Mouse (Mus musculus) right cerebral cortex, postnatal 36 days (tissue): ENCODE measurements around the gene Olfr1122.
"Not testable (repeated sequence)": the region's sequence is repeated elsewhere in the genome, so short reads cannot be mapped to it uniquely, and the experiment has no call there.

Experiments used
- DNase-seq, 2 experiments: peaks; one replicate each; pipeline ENCODE4 v3.0.0; 2022; ENCODE audit warnings: low spot score in 2 of 2, mixed read lengths in 1 of 2

The Olfr1122 gene

DNA sequence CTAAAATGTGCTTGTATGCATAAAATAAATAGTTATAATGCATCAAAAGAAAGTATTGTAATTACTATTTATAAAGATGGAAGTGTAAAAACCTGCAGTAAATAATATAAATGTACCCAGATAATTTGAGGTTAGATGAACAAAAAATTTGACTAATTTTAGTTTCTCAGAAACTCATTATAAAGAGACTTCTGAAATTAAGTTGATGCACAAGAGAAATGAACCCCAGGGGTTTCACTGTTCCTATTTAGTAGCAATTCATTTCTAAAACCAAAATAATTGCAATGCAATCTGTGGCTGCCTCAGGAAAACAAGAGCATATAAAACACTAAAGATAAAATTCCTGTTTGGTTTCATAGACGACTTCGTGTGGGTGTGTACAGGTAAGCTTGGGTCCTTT, at the start of gene Olfr1122:
Gene Olfr1122 (plus strand): TSS at position 301 of the 400 bp plus-strand sequence.
- no peak for DNase-seq

GRCm38 (mm10) chr2:87354515-87354914, 31.1 kb upstream of the Olfr1122 start, which contains the start of gene Olfr1120:
Gene Olfr1120, plus strand, starts transcription at chr2:87354815.
- no peak for DNase-seq

DNA sequence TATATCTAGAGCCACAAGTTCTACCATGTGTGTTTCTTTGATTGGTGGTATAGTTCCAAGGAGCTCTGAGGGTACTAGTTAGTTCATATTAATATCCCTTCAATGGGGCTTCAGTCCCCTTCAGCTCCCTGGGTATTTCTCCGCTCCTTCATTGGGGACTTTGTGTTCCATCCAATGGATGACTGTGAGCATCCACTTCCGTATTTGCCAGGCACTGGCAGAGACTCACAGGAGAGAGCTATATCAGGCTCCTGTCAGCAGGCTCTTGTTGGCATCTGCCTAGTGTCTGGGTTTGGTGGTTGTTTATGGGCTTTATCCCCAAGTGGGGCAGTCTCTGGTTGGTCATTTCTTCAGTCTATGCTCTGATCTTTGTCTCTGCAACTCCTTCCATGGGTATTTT, 25.5 kb upstream of the Olfr1122 start:
- DNase-seq, result not testable (repeated sequence)

- no peak for DNase-seq
These were observed 16.1 kb upstream of the Olfr1122 start, which contains the start of gene Olfr1121 for GRCm38 (mm10) chr2:87369595-87369994. Gene Olfr1121, plus strand, starts transcription at chr2:87369895.

GRCm38 (mm10) chr2:87371726-87372125, 13.9 kb upstream of the Olfr1122 start:
- no peak for DNase-seq

DNA sequence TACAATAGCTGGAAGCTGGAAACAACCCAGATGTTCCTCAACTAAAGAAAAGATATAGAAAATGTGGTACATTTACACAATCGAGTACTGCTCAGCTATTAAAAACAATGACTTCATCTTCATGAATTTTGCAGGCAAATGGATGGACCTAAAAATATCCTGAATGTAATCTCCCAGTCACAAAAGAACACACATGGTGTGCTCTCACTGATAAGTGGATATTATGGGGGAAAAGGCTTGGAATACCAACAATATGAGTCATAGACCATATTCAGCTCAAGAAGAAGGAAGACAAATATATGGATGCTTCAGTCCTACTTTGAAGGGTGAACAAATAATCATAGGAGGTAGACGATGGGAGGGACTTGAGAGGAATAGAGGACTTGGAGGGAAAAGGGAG, 1.7 kb upstream of the Olfr1122 start:
- no peak for DNase-seq

- DNase-seq, result not testable (repeated sequence)
These were observed 8.0 kb downstream of the Olfr1122 start for GRCm38 (mm10) chr2:87393605-87394004.

- not testable (repeated sequence) for DNase-seq
These were observed 9.0 kb downstream of the Olfr1122 start for GRCm38 (mm10) chr2:87394686-87395085.

DNA sequence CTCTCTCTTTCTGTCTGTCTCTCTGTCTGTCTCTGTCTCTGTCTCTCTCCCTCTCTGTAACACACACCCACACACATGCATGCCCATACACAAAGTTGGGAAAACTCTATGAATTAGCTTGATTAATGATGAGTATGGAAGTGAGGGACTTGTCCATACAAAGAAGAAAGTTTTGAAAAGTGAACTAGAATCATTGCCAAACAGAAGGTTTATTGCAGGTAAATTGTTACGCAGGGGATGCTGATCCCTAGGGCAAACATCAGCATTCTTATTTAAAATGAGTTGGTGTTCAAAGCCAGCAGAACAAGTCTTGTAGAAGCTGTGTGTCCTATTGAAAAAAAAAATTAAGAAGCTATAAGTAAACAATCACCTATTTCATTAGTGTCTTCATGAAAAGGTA, 30.7 kb downstream of the Olfr1122 start, which contains the start of gene Olfr1123:
Gene Olfr1123 (plus strand): TSS at position 301 of the 400 bp plus-strand sequence.
- DNase-seq, result no peak

DNA sequence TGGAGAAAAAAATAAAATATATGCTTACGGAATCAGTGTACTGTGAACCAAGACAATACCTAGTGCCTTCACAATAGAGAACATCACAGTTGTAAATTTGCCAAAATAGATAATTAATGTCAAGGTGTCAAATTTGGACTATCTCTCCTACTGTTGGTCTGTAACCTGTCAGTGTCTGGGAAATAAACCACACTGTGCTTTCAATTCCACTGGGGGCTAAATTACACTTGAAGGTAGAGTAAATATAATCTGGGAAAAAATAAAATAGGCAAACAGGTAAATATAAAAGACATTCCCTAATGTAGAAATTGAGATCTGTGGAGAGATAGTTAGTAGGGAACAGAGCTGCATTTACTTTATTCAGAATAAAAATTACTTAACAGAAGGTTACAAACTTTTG, 44.3 kb downstream of the Olfr1122 start, which contains the start of gene Olfr1124:
Gene Olfr1124 (plus strand): TSS at position 301 of the 400 bp plus-strand sequence.
- no peak for DNase-seq

GRCm38 (mm10) chr2:87437731-87438130, 52.1 kb downstream of the Olfr1122 start:
- DNase-seq, result no peak
